In genomic region chr3:86142263-86142933, GRCm38 (mm10) we compare ENCODE assay signal across 7 mouse cellular contexts. TPM values are rescaled to one million over a fixed set of nuclear protein-coding genes. Genes with fewer than 3 reads are reported as not detected.
DNase-seq lines count a peak whose midpoint lies in the region; ATAC-seq lines count a peak whose summit lies in the region.

Gene Rps3a1, minus strand, starts transcription at chr3:86142702.

- under 1% methylated on average over 63 of the region's 77 CpGs for WGBS in embryonic facial prominence, embryonic 11.5 days
- WGBS in limb, embryonic 10.5 days: under 1% methylated on average over 75 of the region's 77 CpGs
- WGBS in midbrain, embryonic 13.5 days: under 1% methylated on average over 69 of the region's 77 CpGs

- H3K9ac ChIP-seq in embryonic facial prominence, embryonic 11.5 days (replicated peaks; ENCODE audit: low read length): peak within 1 kb of the TSS; percentile 99
- H3K9ac ChIP-seq in midbrain, embryonic 13.5 days (replicated peaks): peak within 1 kb of the TSS; percentile 100

- H3K4me3 ChIP-seq in embryonic facial prominence, embryonic 11.5 days (ENCODE audit: low read depth, low read length): peak within 1 kb of the TSS; percentile 94
- peak within 1 kb of the TSS; percentile 98 for H3K4me3 ChIP-seq in limb, embryonic 10.5 days
- H3K4me3 ChIP-seq in midbrain, embryonic 13.5 days (replicated peaks): peak within 1 kb of the TSS; percentile 99

- H3K4me2 ChIP-seq in embryonic facial prominence, embryonic 11.5 days (ENCODE audit: low read depth, low read length): peak within 1 kb of the TSS; percentile 75
- peak within 1 kb of the TSS; percentile 67 for H3K4me2 ChIP-seq in midbrain, embryonic 13.5 days (replicated peaks)

- H3K36me3 ChIP-seq in embryonic facial prominence, embryonic 11.5 days (replicated peaks; ENCODE audit: control insufficient read depth, insufficient read depth, low read depth, low read length): peaks cover 4% of the 10 kb centered on the region; the same call in 1 of the 2 replicates
- peaks cover 44% of the 10 kb centered on the region for H3K36me3 ChIP-seq in limb, embryonic 10.5 days
- H3K36me3 ChIP-seq in midbrain, embryonic 13.5 days: peaks cover 34% of the 10 kb centered on the region

- peak; percentile 98 for DNase-seq in adrenal gland, postnatal 14 days
- peak; percentile 98 for DNase-seq in embryonic facial prominence, embryonic 11.5 days (ENCODE audit: low spot score)
- DNase-seq in kidney, adult 11 months: peak; percentile 96
- DNase-seq in limb, embryonic 10.5 days (ENCODE audit: low spot score): peak; percentile 99
- peak; percentile 100 for DNase-seq in spleen, adult 12 weeks (ENCODE audit: low spot score)

- peak; percentile 93 for ATAC-seq in embryonic facial prominence, embryonic 11.5 days (replicated peaks; ENCODE audit: insufficient number of reproducible peaks, low FRiP score, low TSS enrichment, low read depth)
- ATAC-seq in granulocyte monocyte progenitor cell, adult 5-6 weeks (replicated peaks; ENCODE audit: poor library complexity, severe bottlenecking): peak; percentile 94
- peak; percentile 97 for ATAC-seq in midbrain, embryonic 13.5 days

- no peaks in the 10 kb centered on the region for H3K9me3 ChIP-seq in embryonic facial prominence, embryonic 11.5 days (replicated peaks; ENCODE audit: control insufficient read depth, low read length)
- H3K9me3 ChIP-seq in limb, embryonic 10.5 days (replicated peaks): no peaks in the 10 kb centered on the region
- H3K9me3 ChIP-seq in midbrain, embryonic 13.5 days: no peaks in the 10 kb centered on the region

- no peaks in the 10 kb centered on the region for H3K27me3 ChIP-seq in embryonic facial prominence, embryonic 11.5 days (ENCODE audit: control insufficient read depth, insufficient read depth, low read length)
- H3K27me3 ChIP-seq in limb, embryonic 10.5 days (ENCODE audit: low read depth, poor library complexity, severe bottlenecking): no peaks in the 10 kb centered on the region
- no peaks in the 10 kb centered on the region for H3K27me3 ChIP-seq in midbrain, embryonic 13.5 days

- peak within 1 kb of the TSS; percentile 79 for H3K27ac ChIP-seq in embryonic facial prominence, embryonic 11.5 days (replicated peaks; ENCODE audit: low read depth, low read length)
- H3K27ac ChIP-seq in limb, embryonic 10.5 days: peak within 1 kb of the TSS; percentile 99
- peak within 1 kb of the TSS; percentile 87 for H3K27ac ChIP-seq in midbrain, embryonic 13.5 days

- no peaks in the 10 kb centered on the region for H3K4me1 ChIP-seq in embryonic facial prominence, embryonic 11.5 days (ENCODE audit: control insufficient read depth, insufficient read depth, low read length)
- peaks cover 19% of the 10 kb centered on the region for H3K4me1 ChIP-seq in limb, embryonic 10.5 days
- H3K4me1 ChIP-seq in midbrain, embryonic 13.5 days (replicated peaks): peaks cover 19% of the 10 kb centered on the region

RNA-seq across cellular contexts. Expression of gene Rps3a1, which starts in this region (rescaled TPM):
- 771 and 936 TPM in 2 replicates for total RNA-seq in adrenal gland, postnatal 14 days (2021)
- 1,393 and 1,448 TPM in 2 replicates for polyA plus RNA-seq in embryonic facial prominence, embryonic 11.5 days (2014; fragmentation: Nextera tagmentation; extraction: Ambion mirVana)
- total RNA-seq in granulocyte monocyte progenitor cell, adult 5-6 weeks (2014; fragmentation: Nextera tagmentation): 3,744 and 3,748 TPM in 2 replicates
- 6,425 and 6,963 TPM in 2 replicates for total RNA-seq in granulocyte monocyte progenitor cell, adult 5-6 weeks (2017)
- polyA plus RNA-seq in limb, embryonic 10.5 days (2016; fragmentation: Nextera tagmentation; extraction: Ambion mirVana): 1,202 and 1,379 TPM in 2 replicates
- 722 and 731 TPM in 2 replicates for polyA plus RNA-seq in midbrain, embryonic 13.5 days (2015; fragmentation: Nextera tagmentation; extraction: Ambion mirVana)

Comparison
In these comparisons a context has a peak if more than half of its experiments do, and no peak if none do; other contexts are left out.
1. Peak in every context shown above with its lines: DNase-seq, ATAC-seq, H3K4me3 ChIP-seq and H3K27ac ChIP-seq.